Mouse (Mus musculus) liver, embryonic 12.5 days (tissue): Measurements from ENCODE around the gene Gprc5d. TPM values are rescaled to one million over a fixed set of nuclear protein-coding genes. Genes with fewer than 3 reads are reported as not detected.

ENCODE experiments used
- ATAC-seq: fragments of 200-750 bp; cut with Nextera tagmentation; 2 replicates; pipeline ENCODE4 v1.8.0; 2017; ENCODE audit warnings: moderate number of reproducible peaks, mild to moderate bottlenecking, moderate library complexity
- H3K27ac ChIP-seq: fragments of 300-500 bp; sonication (generic); 2 replicates; pipeline ENCODE4 v1.5.1; 2016; ENCODE audit warnings: mild to moderate bottlenecking
- H3K27me3 ChIP-seq: fragments of 300-500 bp; sonication (generic); replicated peaks from 2 replicates; pipeline ENCODE4 v1.6.1; 2016; ENCODE audit warnings: mild to moderate bottlenecking, moderate library complexity
- H3K36me3 ChIP-seq: fragments of 300-500 bp; sonication (generic); 2 replicates; pipeline ENCODE4 v1.6.1; 2016; ENCODE audit warnings: mild to moderate bottlenecking, moderate library complexity
- H3K4me1 ChIP-seq: fragments of 300-500 bp; sonication (generic); 2 replicates; pipeline ENCODE4 v1.6.1; 2016
- H3K4me2 ChIP-seq: fragments of 300-500 bp; sonication (generic); 2 replicates; pipeline ENCODE4 v1.6.1; 2016; ENCODE audit warnings: mild to moderate bottlenecking, moderate library complexity
- H3K4me3 ChIP-seq: fragments of 300-500 bp; sonication (generic); 2 replicates; pipeline ENCODE4 v1.5.1; 2016; ENCODE audit warnings: mild to moderate bottlenecking, moderate library complexity
- H3K9ac ChIP-seq: fragments of 300-500 bp; sonication (generic); 2 replicates; pipeline ENCODE4 v1.6.1; 2016; ENCODE audit warnings: mild to moderate bottlenecking, moderate library complexity
- H3K9me3 ChIP-seq: fragments of 300-500 bp; sonication (generic); replicated peaks from 2 replicates; pipeline ENCODE4 v1.6.1; 2016; ENCODE audit warnings: mild to moderate bottlenecking, moderate library complexity
- WGBS: fragments of 180-500 bp; shearing (Covaris S2); methylation state at CpG from one replicate; pipeline ENCODE4 v1.1.7; 2016; ENCODE audit not compliant: insufficient replicate concordance; 5-methylcytosine and 5-hydroxymethylcytosine counted together
- polyA plus RNA-seq: library from polyadenylated mRNA; unstranded; fragments of >200 nt; fragmentation: Nextera tagmentation; extraction: Ambion mirVana; gene quantifications from 2 replicates; pipeline ENCODE4 v1.2.1, GENCODE M21; 2016

Gprc5d gene
- polyA plus RNA-seq, 1 experiment from 2014 or later = 0.10 TPM

DNA sequence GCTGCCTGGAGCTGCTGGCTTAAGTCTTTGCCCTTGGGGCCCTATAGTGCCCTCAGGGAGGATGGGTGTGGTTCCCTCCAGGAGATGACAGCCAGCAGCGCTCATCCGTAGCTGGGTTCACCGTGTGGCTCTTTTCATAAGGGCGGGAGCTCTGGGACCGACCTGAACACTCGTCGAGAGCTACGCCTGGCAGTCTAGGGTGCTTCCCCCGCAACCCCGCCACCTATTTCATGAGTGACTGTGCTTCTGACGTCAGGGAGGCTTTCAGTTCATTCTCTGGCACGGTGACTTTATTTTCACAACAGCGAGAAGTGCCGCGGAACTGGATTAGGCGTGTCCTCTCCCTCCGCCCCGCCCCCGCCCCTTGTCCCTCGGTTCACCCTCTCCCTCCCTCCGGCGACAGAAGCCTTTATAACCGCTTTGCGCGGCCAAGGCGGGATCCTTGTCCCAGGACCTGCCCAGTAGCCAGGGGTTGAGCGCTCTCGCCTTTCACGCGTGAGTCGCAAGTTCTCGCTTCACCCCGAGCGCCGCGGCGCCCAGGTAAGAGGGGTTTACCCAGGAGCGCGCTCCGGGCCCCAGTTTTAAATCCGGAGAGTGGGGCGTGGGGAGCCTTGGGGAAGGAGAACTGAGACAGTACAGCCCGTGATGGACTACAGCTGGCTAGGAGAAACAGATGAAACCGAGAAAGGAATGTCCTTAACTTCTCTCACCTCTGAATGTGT lies 52.7 kb downstream of the Gprc5d start, which contains the start of gene Gprc5a:
Gene Gprc5a, plus strand, starts transcription at position 416 of the 722 bp plus-strand sequence.
- H3K27me3 ChIP-seq = peaks cover 30% of the 10 kb centered on the region
- peak within 1 kb of the TSS; percentile 63 for H3K4me3 ChIP-seq
- no peak within 1 kb of the TSS for H3K27ac ChIP-seq

DNA sequence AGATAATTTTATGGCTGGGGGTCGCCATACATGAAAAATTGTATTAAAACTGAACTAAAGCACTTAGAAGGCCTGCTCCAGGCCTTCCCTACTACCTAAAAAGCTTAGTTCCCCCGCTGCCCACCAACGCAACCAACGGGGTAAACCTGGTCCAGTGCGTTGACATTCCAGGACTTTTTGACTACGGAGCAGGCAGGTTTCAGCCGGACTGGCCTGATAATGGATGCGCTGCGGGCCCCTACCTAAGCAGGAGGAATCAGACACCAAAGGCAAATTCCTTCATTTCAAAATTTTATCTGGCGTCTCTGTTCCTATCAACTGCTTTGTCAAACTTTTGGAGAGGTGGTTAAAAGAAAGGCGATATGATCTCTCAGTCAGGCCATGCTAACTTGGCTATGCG lies 53.5 kb downstream of the Gprc5d start:
- no peaks in the 10 kb centered on the region for H3K36me3 ChIP-seq
- H3K27me3 ChIP-seq = peaks cover 30% of the 10 kb centered on the region
- no peaks in the 10 kb centered on the region for H3K9me3 ChIP-seq
- H3K4me2 ChIP-seq = peak overlapping the region; percentile 94
- H3K27ac ChIP-seq = no peak overlapping the region
- H3K9ac ChIP-seq = no peak overlapping the region; the same call in 1 of the 2 replicates
- H3K4me3 ChIP-seq = no peak overlapping the region
- no peak for ATAC-seq
- peaks cover 23% of the 10 kb centered on the region for H3K4me1 ChIP-seq
- WGBS = 67% methylated on average over 12 of the region's 12 CpGs

More for the DNA sequence above, 52.7 kb downstream of the Gprc5d start, which contains the start of gene Gprc5a:
- Histone ChIP-seq H3K36me3 (no peaks in the 10 kb centered on the region), H3K9me3 (no peaks in the 10 kb centered on the region), H3K4me1 (peaks cover 23% of the 10 kb centered on the region), H3K4me2 (peak within 1 kb of the TSS; percentile 94), H3K9ac (peak within 1 kb of the TSS; percentile 73)
- ATAC-seq = peak; percentile 92
- 2% methylated on average over 44 of the region's 44 CpGs for WGBS

DNA sequence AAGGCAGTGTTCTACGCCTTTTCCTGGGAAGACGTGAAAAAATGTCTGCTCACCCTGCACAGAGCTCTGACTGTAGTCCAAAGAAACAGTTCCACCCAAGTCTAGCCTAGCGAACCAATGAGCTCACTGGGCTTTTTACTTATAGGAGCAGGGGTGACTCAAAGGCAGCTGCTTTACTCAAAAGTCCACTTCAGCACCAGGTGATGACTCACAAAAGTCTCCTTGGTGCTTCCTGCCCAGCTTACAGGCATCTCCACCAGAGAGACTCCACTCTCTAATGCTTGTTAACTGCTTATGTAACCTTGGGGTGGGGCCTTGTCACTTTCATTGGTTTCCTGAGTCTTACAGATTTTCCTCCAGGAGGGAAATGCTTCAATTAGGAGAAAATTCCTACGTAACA lies 57.4 kb downstream of the Gprc5d start:
- ATAC-seq = no peak
- WGBS = 81% methylated on average over 4 of the region's 4 CpGs
- Histone ChIP-seq H3K9me3 (no peaks in the 10 kb centered on the region), H3K27ac (no peak overlapping the region), H3K4me2 (no peak overlapping the region), H3K4me1 (peaks cover 13% of the 10 kb centered on the region), H3K36me3 (no peaks in the 10 kb centered on the region), H3K27me3 (peaks cover 17% of the 10 kb centered on the region), H3K9ac (no peak overlapping the region), H3K4me3 (no peak overlapping the region)

Other genes starting within 250 kb of the Gprc5d start
- 7.1 and 8.4 TPM in 2 replicates for gene Gpr19, start 219.7 kb downstream of the Gprc5d start, polyA plus RNA-seq
- gene Cdkn1b, start 197.9 kb downstream of the Gprc5d start, polyA plus RNA-seq = 9.5 and 9.9 TPM in 2 replicates
- 2.2 and 2.3 TPM in 2 replicates for gene Apold1, start 136.6 kb downstream of the Gprc5d start, polyA plus RNA-seq
- 84.5 and 87.3 TPM in 2 replicates for gene Ddx47, start 106.7 kb downstream of the Gprc5d start, polyA plus RNA-seq
- gene Gprc5a, start 52.6 kb downstream of the Gprc5d start, polyA plus RNA-seq = 0.64 and 0.74 TPM in 2 replicates
- 36.3 and 37.5 TPM in 2 replicates for gene Fam234b, start 79.7 kb upstream of the Gprc5d start, polyA plus RNA-seq
- 116 and 120 TPM in 2 replicates for gene Hebp1, start 79.7 kb upstream of the Gprc5d start, polyA plus RNA-seq
- gene Gsg1, start 136.1 kb upstream of the Gprc5d start, polyA plus RNA-seq = 0.10 and 0.32 TPM in 2 replicates
- not detected in 2 replicates for gene Pbp2, start 192.1 kb upstream of the Gprc5d start, polyA plus RNA-seq
- gene Emp1, start 244.3 kb upstream of the Gprc5d start, polyA plus RNA-seq = 0.74 and 0.99 TPM in 2 replicates